Mouse (Mus musculus): ENCODE measurements around the gene Lyrm2.

DNA sequence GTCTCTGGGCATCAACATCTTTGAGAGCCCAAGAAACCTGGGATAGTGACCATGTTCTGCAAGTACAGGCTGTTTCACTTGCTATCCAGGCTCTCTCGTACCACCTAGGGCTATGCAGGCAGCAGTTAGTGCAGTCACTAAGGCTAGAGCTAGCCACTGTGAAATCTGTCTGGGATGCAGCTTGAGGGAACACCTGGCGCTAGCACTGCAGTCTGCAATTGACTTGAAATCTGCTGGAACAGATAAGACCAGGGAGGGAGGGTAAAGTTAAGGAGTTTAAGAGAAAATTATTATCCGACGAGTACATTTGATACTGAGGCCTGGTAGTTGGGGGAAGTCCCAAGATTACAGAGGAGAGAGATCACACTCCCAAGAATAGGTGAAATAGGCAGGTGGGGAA is 20.1 kb upstream of the Lyrm2 start:
- TF ChIP-seq POLR2A (IDR thresholded peaks at IDR 0.05; ENCODE audit: low read depth, low read length) (no peak), CTCF (conservative IDR thresholded peaks at IDR 0.05; ENCODE audit: insufficient read depth, insufficient read length, low read depth, low read length) (no peak)
